Mouse (Mus musculus) effector memory CD4-positive, alpha-beta T cell, adult 7 months (primary cell): Measurements from ENCODE around the gene Rnf138rt1. TPM values are rescaled to one million over a fixed set of nuclear protein-coding genes. Genes with fewer than 3 reads are reported as not detected.

Experiments used
- polyA plus RNA-seq: library from polyadenylated mRNA; unstranded; fragments of 100-300 nt; shearing (Covaris generic); gene quantifications from one replicate; pipeline ENCODE4 v1.2.1, GENCODE M21; 2017

The Rnf138rt1 gene
- polyA plus RNA-seq = not detected

DNA sequence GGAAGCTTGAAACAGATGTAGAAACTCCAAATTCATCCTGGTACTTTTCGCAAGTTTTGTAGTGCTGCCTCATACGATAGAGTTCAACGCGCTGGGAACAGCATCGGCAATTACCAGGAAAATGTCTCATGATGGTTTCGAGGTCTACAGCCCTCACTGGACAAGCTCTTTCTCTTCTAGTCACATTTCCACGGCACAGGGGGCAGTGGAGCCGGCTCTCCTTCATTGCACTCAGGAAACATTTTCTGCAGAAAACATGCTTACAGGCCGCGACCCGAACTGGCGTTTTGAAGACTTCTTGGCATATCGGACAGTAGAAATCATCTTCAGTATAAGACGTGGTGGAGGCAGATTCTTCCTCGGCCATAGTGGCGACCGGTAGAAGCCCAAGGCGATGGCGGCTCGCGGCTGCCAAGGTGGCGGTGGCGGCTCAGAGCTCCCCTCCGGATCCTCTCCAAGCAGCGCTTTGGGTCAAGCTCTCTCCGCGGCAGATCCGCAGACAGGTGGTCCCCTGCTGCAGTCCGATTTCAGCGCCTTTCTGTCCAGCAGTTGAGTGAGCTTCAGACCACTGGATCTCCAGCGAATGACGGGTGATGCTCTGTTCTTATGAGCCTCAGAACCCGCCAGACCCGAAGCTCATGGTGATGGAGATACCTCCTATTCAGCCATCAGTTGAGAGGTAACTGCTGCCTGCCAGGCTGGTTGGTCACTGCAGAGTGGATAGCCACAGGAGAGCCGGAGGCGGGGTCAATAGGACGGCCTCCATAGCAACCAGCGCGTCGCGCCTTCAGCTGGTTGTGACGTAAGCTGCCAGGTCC, at the start of gene Rnf138rt1:
Gene Rnf138rt1, minus strand, starts transcription at position 713 of the 818 bp plus-strand sequence.

Other genes starting within 250 kb of the Rnf138rt1 start
- gene Grpr, start 211.7 kb downstream of the Rnf138rt1 start, polyA plus RNA-seq = not detected
- 49.4 TPM for gene Ap1s2, start 147.7 kb upstream of the Rnf138rt1 start, polyA plus RNA-seq
- gene Zrsr2, start 197.3 kb upstream of the Rnf138rt1 start, polyA plus RNA-seq = 119 TPM